Mouse (Mus musculus) erythroblast, embryonic 14.5 days (primary cell): ENCODE results near the gene Palb2. TPM values are rescaled to one million over a fixed set of nuclear protein-coding genes. Genes with fewer than 3 reads are reported as not detected.
A peak's percentile ranks its signal among the peaks of the same experiment; 100 is the strongest.
"Not testable (repeated sequence)": the region's sequence is repeated elsewhere in the genome, so short reads cannot be mapped to it uniquely, and the experiment has no call there.

Experiments used
- H3K27me3 ChIP-seq: 2 replicates; pipeline ENCODE4 v1.6.1; 2012; ENCODE audit warnings: inconsistent platforms; ENCODE audit not compliant: control insufficient read depth
- H3K36me3 ChIP-seq: 2 replicates; pipeline ENCODE4 v1.6.1; 2012; ENCODE audit warnings: mild to moderate bottlenecking, inconsistent platforms; ENCODE audit not compliant: control insufficient read depth
- H3K4me1 ChIP-seq: 2 replicates; pipeline ENCODE4 v1.6.1; 2012; ENCODE audit warnings: inconsistent platforms; ENCODE audit not compliant: control insufficient read depth
- H3K4me3 ChIP-seq: replicated peaks from 2 replicates; pipeline ENCODE3; 2012; ENCODE audit warnings: moderate library complexity, mild to moderate bottlenecking, inconsistent platforms
- H3K9me3 ChIP-seq: 2 replicates; pipeline ENCODE4 v1.6.1; 2012; ENCODE audit warnings: low read length, inconsistent platforms, mixed read lengths; ENCODE audit not compliant: control insufficient read depth
- GATA1 ChIP-seq: IDR thresholded peaks from 2 replicates; pipeline ENCODE4 v1.6.1; 2012; ENCODE audit warnings: low read length, inconsistent platforms, mixed read lengths
- TAL1 ChIP-seq: IDR thresholded peaks from 3 replicates; pipeline ENCODE4 v1.6.1; 2012; ENCODE audit warnings: low read length, inconsistent platforms, mixed read lengths
- polyA plus RNA-seq: library from polyadenylated mRNA; stranded (reverse); fragments of >175 nt; gene quantifications from 2 replicates; pipeline ENCODE4 v1.2.3, GENCODE M21; 2012

Palb2 gene
- polyA plus RNA-seq, 1 experiment: 0.21 TPM

- peaks cover 6% of the 10 kb centered on the region for H3K4me1 ChIP-seq
- peaks cover 70% of the 10 kb centered on the region for H3K36me3 ChIP-seq
- H3K27me3 ChIP-seq: no peaks in the 10 kb centered on the region
- no peak overlapping the region for H3K4me3 ChIP-seq
- TF ChIP-seq GATA1 (no peak), TAL1 (no peak)
- no peaks in the 10 kb centered on the region for H3K9me3 ChIP-seq
Measured at GRCm38 (mm10) chr7:122108206-122108605, 24.6 kb downstream of the Palb2 start.

GRCm38 (mm10) chr7:122101747-122102244, 31.0 kb downstream of the Palb2 start, which contains the start of gene Ndufab1:
Gene Ndufab1 (minus strand): TSS chr7:122101886.
- peaks cover 41% of the 10 kb centered on the region for H3K4me1 ChIP-seq
- no peaks in the 10 kb centered on the region for H3K27me3 ChIP-seq
- peaks cover 31% of the 10 kb centered on the region for H3K36me3 ChIP-seq
- H3K4me3 ChIP-seq: peak within 1 kb of the TSS; percentile 82
- TF ChIP-seq GATA1 (no peak), TAL1 (no peak)
- no peaks in the 10 kb centered on the region for H3K9me3 ChIP-seq

GRCm38 (mm10) chr7:122101014-122101746, 31.6 kb downstream of the Palb2 start:
- peaks cover 41% of the 10 kb centered on the region for H3K4me1 ChIP-seq
- not testable (repeated sequence) for H3K27me3 ChIP-seq, H3K9me3 ChIP-seq
- peak overlapping the region; percentile 82 for H3K4me3 ChIP-seq
- H3K36me3 ChIP-seq: peaks cover 33% of the 10 kb centered on the region

GRCm38 (mm10) chr7:122099222-122099621, 33.6 kb downstream of the Palb2 start:
- peaks cover 50% of the 10 kb centered on the region for H3K36me3 ChIP-seq
- H3K9me3 ChIP-seq: no peaks in the 10 kb centered on the region
- H3K4me1 ChIP-seq: peaks cover 41% of the 10 kb centered on the region
- TF ChIP-seq TAL1 (no peak), GATA1 (no peak)
- H3K4me3 ChIP-seq: no peak overlapping the region
- H3K27me3 ChIP-seq: no peaks in the 10 kb centered on the region

GRCm38 (mm10) chr7:122098009-122098408, 34.8 kb downstream of the Palb2 start:
- H3K4me3 ChIP-seq: no peak overlapping the region
- H3K27me3 ChIP-seq: no peaks in the 10 kb centered on the region
- peaks cover 61% of the 10 kb centered on the region for H3K36me3 ChIP-seq
- peaks cover 33% of the 10 kb centered on the region for H3K4me1 ChIP-seq
- no peaks in the 10 kb centered on the region for H3K9me3 ChIP-seq
- no peak for TF ChIP-seq GATA1
- TF ChIP-seq TAL1: no peak

GRCm38 (mm10) chr7:122094564-122095330, 38.0 kb downstream of the Palb2 start:
- Histone ChIP-seq H3K4me3 (no peak overlapping the region), H3K36me3 (peaks cover 93% of the 10 kb centered on the region), H3K4me1 (peaks cover 10% of the 10 kb centered on the region), H3K9me3 (no peaks in the 10 kb centered on the region), H3K27me3 (no peaks in the 10 kb centered on the region)
- no peak for TF ChIP-seq TAL1
- no peak for TF ChIP-seq GATA1

- TF ChIP-seq TAL1 (no peak), GATA1 (no peak)
- H3K27me3 ChIP-seq: no peaks in the 10 kb centered on the region
- H3K36me3 ChIP-seq: peaks cover 82% of the 10 kb centered on the region
Measured at GRCm38 (mm10) chr7:122087195-122087982, 45.4 kb downstream of the Palb2 start.

GRCm38 (mm10) chr7:122081071-122081470, 51.7 kb downstream of the Palb2 start:
- H3K27me3 ChIP-seq: no peaks in the 10 kb centered on the region
- no peak for TF ChIP-seq GATA1
- TF ChIP-seq TAL1: no peak
- H3K4me1 ChIP-seq: no peaks in the 10 kb centered on the region
- no peaks in the 10 kb centered on the region for H3K9me3 ChIP-seq
- H3K4me3 ChIP-seq: no peak overlapping the region
- H3K36me3 ChIP-seq: peaks cover 77% of the 10 kb centered on the region

More at GRCm38 (mm10) chr7:122087195-122087982, 45.4 kb downstream of the Palb2 start:
- H3K9me3 ChIP-seq: no peaks in the 10 kb centered on the region
- no peak overlapping the region for H3K4me3 ChIP-seq
- no peaks in the 10 kb centered on the region for H3K4me1 ChIP-seq
